Mouse (Mus musculus) forebrain, postnatal 0 days (tissue): ENCODE data around the gene Gm2000. TPM values are rescaled to one million over a fixed set of nuclear protein-coding genes. Genes with fewer than 3 reads are reported as not detected.
"Not testable (repeated sequence)": the region's sequence is repeated elsewhere in the genome, so short reads cannot be mapped to it uniquely, and the experiment has no call there.

ENCODE experiments used
- ATAC-seq: fragments of 200-750 bp; cut with Nextera tagmentation; 2 replicates; pipeline ENCODE4 v1.8.0; 2017; ENCODE audit warnings: mild to moderate bottlenecking, moderate library complexity
- DNase-seq: peaks from one replicate; pipeline ENCODE4 v3.0.0-alpha.2; 2015
- H3K27ac ChIP-seq: fragments of 300-500 bp; sonication (generic); 2 replicates; pipeline ENCODE4 v1.5.1; 2014; ENCODE audit warnings: low read depth, mild to moderate bottlenecking, antibody characterized with exemption, low read length, moderate library complexity, mixed read lengths
- H3K27me3 ChIP-seq: fragments of 300-500 bp; sonication (generic); 2 replicates; pipeline ENCODE4 v1.6.1; 2014; ENCODE audit warnings: mild to moderate bottlenecking, low read length, mixed read lengths; ENCODE audit not compliant: insufficient read depth
- H3K36me3 ChIP-seq: fragments of 300-500 bp; sonication (generic); 2 replicates; pipeline ENCODE4 v1.6.1; 2014; ENCODE audit warnings: mild to moderate bottlenecking, moderate library complexity; ENCODE audit not compliant: insufficient read depth
- H3K4me1 ChIP-seq: fragments of 300-500 bp; sonication (generic); 2 replicates; pipeline ENCODE4 v1.6.1; 2014; ENCODE audit warnings: antibody characterized with exemption; ENCODE audit not compliant: insufficient read depth
- H3K4me2 ChIP-seq: fragments of 300-500 bp; sonication (generic); 2 replicates; pipeline ENCODE4 v1.6.1; 2014; ENCODE audit warnings: low read depth, mild to moderate bottlenecking, moderate library complexity
- H3K4me3 ChIP-seq: fragments of 300-500 bp; sonication (generic); 2 replicates; pipeline ENCODE4 v1.5.1; 2014; ENCODE audit warnings: low read depth, low read length, mixed read lengths
- H3K9ac ChIP-seq: fragments of 300-500 bp; sonication (generic); 2 replicates; pipeline ENCODE4 v1.6.1; 2014; ENCODE audit warnings: mild to moderate bottlenecking
- H3K9me3 ChIP-seq: fragments of 300-500 bp; sonication (generic); 2 replicates; pipeline ENCODE4 v1.6.1; 2016; ENCODE audit warnings: low read length
- CTCF ChIP-seq: sonication (generic); IDR thresholded peaks from 2 replicates; pipeline ENCODE4 v1.5.1; 2016; ENCODE audit warnings: antibody characterized with exemption, control low read depth, low read depth
- WGBS: fragments of 180-500 bp; shearing (Covaris S2); extraction: QIAGEN DNeasy Blood & Tissue Kit; methylation state at CpG from one replicate; pipeline ENCODE4 v1.1.7; 2014; 5-methylcytosine and 5-hydroxymethylcytosine counted together
- polyA plus RNA-seq: library from polyadenylated mRNA; unstranded; fragments of >200 nt; fragmentation: Nextera tagmentation; extraction: Ambion mirVana; gene quantifications from 2 replicates; pipeline ENCODE4 v1.2.1, GENCODE M21; 2015
- total RNA-seq: library from RNA; depleted of rRNA; stranded (reverse); fragments of >200 nt; gene quantifications from 2 replicates; pipeline ENCODE4 v1.2.3, GENCODE M21; 2014

Gene Gm2000
- total and polyA plus RNA-seq, 2 experiments from 2014 or later, result 515 to 750 TPM

DNA sequence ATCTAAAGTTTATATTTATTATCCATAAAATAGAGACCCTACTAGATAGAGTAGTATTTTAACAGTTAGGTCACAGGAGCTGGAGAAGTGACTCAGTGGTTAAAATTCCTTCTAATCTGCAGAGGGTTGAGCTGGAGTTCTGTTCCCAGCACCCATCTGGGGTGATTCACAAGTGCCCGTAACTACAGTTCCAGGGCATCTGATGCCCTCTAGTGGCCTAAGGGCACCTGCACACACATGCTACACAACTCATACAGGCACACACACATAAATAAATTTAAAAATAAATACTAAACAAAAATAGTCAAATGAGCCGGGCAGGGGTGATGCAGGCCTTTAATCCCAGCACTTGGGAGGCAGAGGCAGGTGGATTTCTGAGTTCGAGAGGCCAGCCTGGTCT, 15.4 kb downstream of the Gm2000 start:
- no peak for ATAC-seq
- no peaks in the 10 kb centered on the region for H3K4me1 ChIP-seq
- no peaks in the 10 kb centered on the region for H3K27me3 ChIP-seq

DNA sequence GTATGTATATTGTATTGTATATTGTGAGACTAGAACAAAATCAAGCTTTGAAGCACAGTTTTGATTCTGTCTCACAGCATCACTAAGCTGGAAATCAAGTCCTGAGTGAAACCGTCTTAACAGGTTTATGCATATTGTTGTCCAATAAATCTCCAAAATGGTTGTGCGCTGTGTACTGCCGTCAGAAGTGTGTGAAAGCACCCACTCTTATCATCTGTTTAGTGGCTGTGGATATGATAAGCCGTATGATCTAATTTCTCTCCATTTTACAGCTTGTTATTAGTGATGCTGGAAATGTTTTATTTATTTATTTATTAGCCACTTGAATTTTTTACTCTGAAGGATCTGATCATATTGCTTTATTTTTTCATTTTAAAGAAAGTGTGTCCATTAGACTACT, 20.4 kb downstream of the Gm2000 start:
- Histone ChIP-seq H3K4me1 (no peaks in the 10 kb centered on the region), H3K4me3 (no peak overlapping the region), H3K36me3 (no peaks in the 10 kb centered on the region), H3K9ac (no peak overlapping the region), H3K9me3 (no peaks in the 10 kb centered on the region), H3K27ac (no peak overlapping the region), H3K4me2 (no peak overlapping the region), H3K27me3 (no peaks in the 10 kb centered on the region)
- TF ChIP-seq CTCF, result no peak
- no peak for ATAC-seq
- DNase-seq, result no peak
- WGBS, result 93% methylated on average over 4 of the region's 4 CpGs

More for the DNA sequence above, 15.4 kb downstream of the Gm2000 start:
- Histone ChIP-seq H3K9ac (no peak overlapping the region), H3K4me3 (no peak overlapping the region), H3K36me3 (no peaks in the 10 kb centered on the region), H3K4me2 (no peak overlapping the region), H3K9me3 (no peaks in the 10 kb centered on the region), H3K27ac (no peak overlapping the region)
- TF ChIP-seq CTCF, result no peak
- DNase-seq, result no peak
- WGBS, result 92% methylated on average over 3 of the region's 3 CpGs

DNA sequence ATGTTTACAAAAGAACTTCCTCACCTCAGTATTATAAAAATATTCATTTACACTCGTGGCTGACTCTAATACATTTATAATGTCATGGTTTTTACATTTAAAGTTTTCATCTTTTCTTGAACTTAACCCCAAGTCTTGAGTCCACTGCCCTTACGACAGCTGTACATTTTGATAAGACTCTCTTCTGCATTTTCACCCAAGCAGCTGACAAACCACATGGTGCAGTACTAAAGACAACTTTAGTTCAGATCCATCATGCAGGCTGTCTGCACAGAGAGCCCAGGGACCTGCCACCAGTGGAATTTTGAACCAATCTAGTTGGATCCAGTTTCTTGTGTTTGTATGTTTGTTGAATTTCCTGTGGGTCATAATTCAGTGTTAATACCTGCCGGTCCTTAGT, 21.0 kb downstream of the Gm2000 start:
- WGBS, result 76% methylated on average over 3 of the region's 3 CpGs
- H3K36me3 ChIP-seq, result no peaks in the 10 kb centered on the region
- no peaks in the 10 kb centered on the region for H3K9me3 ChIP-seq
- H3K4me2 ChIP-seq, result no peak overlapping the region
- no peak for TF ChIP-seq CTCF
- no peak for ATAC-seq
- no peaks in the 10 kb centered on the region for H3K27me3 ChIP-seq
- no peak for DNase-seq
- H3K4me1 ChIP-seq, result no peaks in the 10 kb centered on the region
- no peak overlapping the region for H3K4me3 ChIP-seq
- no peak overlapping the region for H3K9ac ChIP-seq
- no peak overlapping the region for H3K27ac ChIP-seq

DNA sequence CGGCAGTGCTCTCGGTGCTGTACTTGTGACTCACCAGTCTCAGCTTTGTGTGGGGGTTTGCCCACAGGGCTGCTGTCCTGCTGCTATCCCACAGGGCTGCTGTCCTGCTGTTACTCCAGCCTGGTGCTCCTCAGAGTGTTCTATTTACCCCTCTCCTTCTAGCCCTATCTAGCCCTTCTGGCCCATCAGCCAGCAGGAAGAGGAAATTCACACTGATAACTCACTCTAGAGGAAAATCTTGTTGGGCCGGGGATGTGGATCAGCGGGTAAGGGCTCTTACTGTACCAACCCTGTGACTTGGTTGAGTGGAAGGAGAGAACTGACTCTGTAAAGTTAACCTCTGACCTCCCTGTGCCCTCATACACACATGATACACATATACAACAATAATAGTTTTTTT, 27.3 kb downstream of the Gm2000 start:
- H3K27ac ChIP-seq, result no peak overlapping the region
- WGBS, result 94% methylated on average over 4 of the region's 4 CpGs
- DNase-seq (no peak), ATAC-seq (no peak)
- TF ChIP-seq CTCF, result no peak
- no peak overlapping the region for H3K9ac ChIP-seq
- H3K4me1 ChIP-seq, result no peaks in the 10 kb centered on the region
- H3K27me3 ChIP-seq, result no peaks in the 10 kb centered on the region
- no peaks in the 10 kb centered on the region for H3K9me3 ChIP-seq
- H3K4me2 ChIP-seq, result no peak overlapping the region
- H3K4me3 ChIP-seq, result no peak overlapping the region
- no peaks in the 10 kb centered on the region for H3K36me3 ChIP-seq

DNA sequence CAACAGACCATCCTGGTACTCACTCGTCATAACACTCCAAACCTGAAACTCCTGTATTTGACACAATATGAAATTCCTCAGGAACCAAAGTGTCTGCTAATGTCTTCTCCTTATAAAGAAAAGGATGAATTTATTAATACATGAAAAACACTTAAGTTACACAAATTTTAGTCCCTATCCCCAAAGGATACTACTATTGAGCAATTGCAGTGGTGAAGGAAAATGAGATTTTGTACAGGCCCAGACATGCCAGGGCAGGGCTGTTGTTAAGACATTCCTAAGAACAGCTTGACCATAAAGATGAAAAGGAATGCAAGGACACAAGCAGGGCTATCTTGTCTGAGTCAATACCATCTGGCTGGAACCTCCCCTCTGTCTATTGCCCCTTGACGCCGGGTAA, 34.3 kb downstream of the Gm2000 start:
- WGBS, result 91% methylated on average over 3 of the region's 3 CpGs
- H3K4me1 ChIP-seq, H3K36me3 ChIP-seq, H3K4me2 ChIP-seq, H3K9me3 ChIP-seq, DNase-seq, H3K9ac ChIP-seq, H3K27me3 ChIP-seq, H3K27ac ChIP-seq, H3K4me3 ChIP-seq, ATAC-seq: not testable (repeated sequence)

DNA sequence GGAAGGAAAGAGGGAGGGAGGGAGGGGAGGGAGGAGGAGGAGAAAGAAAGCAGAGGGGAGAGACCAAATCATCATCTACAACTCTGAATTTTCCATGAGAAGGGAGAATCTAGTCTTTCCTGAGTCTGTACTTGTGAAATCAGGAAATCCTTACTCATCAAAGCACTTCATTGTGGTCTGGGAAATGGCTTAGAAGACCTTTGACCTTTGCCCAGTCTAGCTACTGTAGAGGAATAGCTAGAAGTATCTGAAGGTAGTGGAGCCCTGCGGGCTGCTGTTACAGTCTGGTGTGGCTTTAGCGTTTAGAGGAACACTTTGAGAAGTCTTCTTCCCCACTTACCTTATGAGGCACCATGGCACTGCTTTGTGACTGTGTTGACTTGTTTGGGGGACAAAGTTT, 36.7 kb downstream of the Gm2000 start:
- ATAC-seq, result no peak

DNA sequence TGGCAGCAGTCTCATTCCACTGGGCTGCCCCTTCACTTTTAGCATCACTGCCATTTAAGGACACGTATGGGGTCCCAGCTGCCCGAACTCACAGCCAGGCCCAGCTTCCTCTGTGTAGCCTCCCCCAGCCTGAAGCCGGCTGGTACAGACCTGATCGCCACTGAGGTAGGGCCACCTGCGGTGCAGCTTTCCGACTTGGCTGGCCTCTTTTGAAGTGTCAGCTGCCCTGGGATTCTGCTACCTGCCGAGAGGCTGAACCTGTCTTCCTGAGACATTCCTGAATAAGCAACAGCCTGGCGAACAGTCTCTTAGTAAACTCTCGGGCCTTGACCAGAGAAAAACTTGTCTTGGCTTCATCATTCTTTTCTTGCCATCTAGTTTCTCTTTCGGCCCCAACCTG, 37.4 kb downstream of the Gm2000 start:
- Histone ChIP-seq H3K4me3 (no peak overlapping the region), H3K27me3 (no peaks in the 10 kb centered on the region), H3K9me3 (no peaks in the 10 kb centered on the region), H3K4me2 (no peak overlapping the region), H3K9ac (no peak overlapping the region), H3K4me1 (no peaks in the 10 kb centered on the region), H3K27ac (no peak overlapping the region), H3K36me3 (no peaks in the 10 kb centered on the region)
- ATAC-seq, result no peak
- 40% methylated on average over 10 of the region's 10 CpGs for WGBS
- no peak for DNase-seq
- TF ChIP-seq CTCF, result no peak

More for the DNA sequence above, 36.7 kb downstream of the Gm2000 start:
- H3K36me3 ChIP-seq, result no peaks in the 10 kb centered on the region
- no peak overlapping the region for H3K27ac ChIP-seq
- H3K27me3 ChIP-seq, result no peaks in the 10 kb centered on the region
- no peak overlapping the region for H3K9ac ChIP-seq
- H3K4me3 ChIP-seq, result no peak overlapping the region
- no peak overlapping the region for H3K4me2 ChIP-seq
- H3K9me3 ChIP-seq, result no peaks in the 10 kb centered on the region
- no peak for DNase-seq
- no peak for TF ChIP-seq CTCF
- no peaks in the 10 kb centered on the region for H3K4me1 ChIP-seq
- 66% methylated on average over 2 of the region's 2 CpGs for WGBS

DNA sequence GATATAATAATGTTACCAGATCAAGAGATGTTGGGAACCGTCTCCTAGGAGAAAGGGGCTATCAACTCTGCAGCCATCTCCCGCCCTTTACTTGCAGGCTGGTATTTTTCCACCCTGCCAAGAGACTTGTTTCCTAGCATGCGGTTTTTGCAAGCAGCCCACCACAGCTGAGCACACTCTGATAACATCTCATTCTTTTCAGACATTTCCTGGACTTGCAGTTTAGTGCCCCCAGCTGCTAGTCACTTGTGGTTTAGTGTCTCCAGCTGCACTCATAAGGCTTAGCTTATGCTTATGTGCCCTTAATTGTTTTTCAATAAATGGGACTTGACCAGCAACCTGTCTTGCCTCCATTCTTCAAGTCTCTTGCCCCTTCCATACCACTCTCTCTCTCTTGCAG, 42.2 kb downstream of the Gm2000 start:
- H3K36me3 ChIP-seq, result no peaks in the 10 kb centered on the region
- no peak overlapping the region for H3K27ac ChIP-seq
- 73% methylated on average over 3 of the region's 3 CpGs for WGBS
- no peak overlapping the region for H3K9ac ChIP-seq
- no peaks in the 10 kb centered on the region for H3K4me1 ChIP-seq
- H3K4me2 ChIP-seq, result no peak overlapping the region
- no peaks in the 10 kb centered on the region for H3K27me3 ChIP-seq
- TF ChIP-seq CTCF, result no peak
- no peak overlapping the region for H3K4me3 ChIP-seq
- ATAC-seq, result no peak
- H3K9me3 ChIP-seq, result no peaks in the 10 kb centered on the region
- DNase-seq, result no peak
